Mouse (Mus musculus) erythroblast, embryonic 14.5 days (primary cell): Measurements from ENCODE around the gene Selplg.

Experiments used
- GATA1 ChIP-seq: IDR thresholded peaks from 2 replicates; pipeline ENCODE4 v1.6.1; 2012; ENCODE audit warnings: low read length, inconsistent platforms, mixed read lengths
- TAL1 ChIP-seq: IDR thresholded peaks from 3 replicates; pipeline ENCODE4 v1.6.1; 2012; ENCODE audit warnings: low read length, inconsistent platforms, mixed read lengths

GRCm38 (mm10) chr5:113825558-113825957 lies 6.9 kb downstream of the Selplg start:
- TF ChIP-seq TAL1 (no peak), GATA1 (no peak)
